Mouse (Mus musculus) MEL (cell line): ENCODE data around the gene Pip5kl1.

ENCODE experiments used
- POLR2AphosphoS2 ChIP-seq: IDR thresholded peaks from 2 replicates; pipeline ENCODE4 v1.6.1; 2011; ENCODE audit warnings: low read length, improper control_type of control experiment
- TCF12 ChIP-seq: IDR thresholded peaks from 2 replicates; pipeline ENCODE4 v1.6.1; 2014; ENCODE audit warnings: low read depth, mild to moderate bottlenecking, inconsistent platforms, low read length, improper control_type of control experiment, moderate library complexity

- TF ChIP-seq TCF12, result no peak
- no peak for TF ChIP-seq POLR2AphosphoS2
These were observed 36.1 kb upstream of the Pip5kl1 start for GRCm38 (mm10) chr2:32538461-32538860.
